Mouse (Mus musculus): ENCODE data around the gene Slc29a1. TPM values are rescaled to one million over a fixed set of nuclear protein-coding genes. Genes with fewer than 3 reads are reported as not detected.

The Slc29a1 gene
- total and polyA plus RNA-seq, 3 experiments = 58.4 to 88.0 (median 72.1) TPM

DNA sequence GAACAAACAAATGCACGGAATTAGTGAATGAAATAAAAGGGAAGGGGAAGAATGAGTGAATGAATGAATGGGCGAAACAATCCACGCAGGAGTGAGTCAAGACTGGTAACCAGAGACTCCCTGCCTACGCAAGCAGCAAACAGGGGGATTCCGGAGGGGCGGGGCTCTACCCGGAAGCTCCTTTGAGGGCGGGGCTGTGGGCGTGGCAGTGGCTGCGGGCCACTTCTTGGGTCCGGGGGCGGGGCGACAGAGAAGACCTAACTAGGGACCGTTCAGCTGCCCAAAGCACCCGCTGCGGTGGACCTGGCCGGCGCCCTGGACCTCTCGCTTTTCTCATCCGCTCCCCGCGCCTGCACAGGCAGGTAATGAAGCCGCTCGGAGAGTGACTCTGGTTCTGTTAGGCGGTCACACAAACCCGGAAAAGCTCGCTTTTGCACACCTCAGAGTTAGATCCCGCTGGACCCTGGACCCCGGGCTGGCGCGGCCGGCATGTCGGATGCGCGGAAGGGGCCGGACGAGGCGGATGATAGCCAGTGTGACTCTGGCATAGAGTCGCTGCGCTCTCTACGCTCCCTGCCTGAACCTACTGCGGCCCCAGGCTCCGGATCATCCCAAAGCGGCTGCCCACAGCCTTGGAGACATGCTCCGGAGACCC, 43.8 kb downstream of the Slc29a1 start, which contains the start of gene Nfkbie:
Nfkbie (plus strand) TSS at position 252 of the 655 bp plus-strand sequence.
- dilution Hi-C loops (cut with MboI; ENCODE audit: extremely low pct_ligation_motif_present, extremely low pct_unique_long_range_greater_than_20kb, low sequenced_read_pairs) = no loop called here
- peaks cover 23 to 40% of the 10 kb centered on the region in 2 experiments for H3K36me3 ChIP-seq (replicated peaks in 1 of 2; ENCODE audit: control insufficient read depth in 1 of 2, insufficient read depth in 1 of 2, low read length in 1 of 2)
- in situ Hi-C loops (cut with MboI; ENCODE audit: low pct_ligation_motif_present, low pct_unique_long_range_greater_than_20kb, low sequenced_read_pairs) = loop anchor here (5.0 kb wide), 1 partner anchor 78 kb away; the partner anchor contains the start of gene Spats1
- H3K27me3 ChIP-seq (replicated peaks) = no peaks in the 10 kb centered on the region
- H3K27ac ChIP-seq (ENCODE audit: insufficient read depth, low read depth) = peak within 1 kb of the TSS; percentile 99
- H3K4me3 ChIP-seq (replicated peaks in 1 of 3; ENCODE audit: low read depth in 2 of 3, low read length in 2 of 3, poor library complexity in 1 of 3) = peak within 1 kb of the TSS; percentile 90 to 100 (median 99)
- H3K4me2 ChIP-seq (ENCODE audit: insufficient read depth, low read depth, poor library complexity, severe bottlenecking) = peak within 1 kb of the TSS; percentile 79
- H3K79me2 ChIP-seq (replicated peaks; ENCODE audit: control insufficient read depth, extremely low read depth, insufficient read depth, poor library complexity, severe bottlenecking) = peaks cover 37% of the 10 kb centered on the region
- DNase-seq (ENCODE audit: extremely low read depth) = peak; percentile 94
- peaks cover 21 to 49% of the 10 kb centered on the region in 2 experiments for H3K4me1 ChIP-seq (ENCODE audit: control insufficient read depth in 1 of 2, insufficient read depth in 2 of 2)
- TF ChIP-seq MYC (IDR thresholded peaks at IDR 0.05; ENCODE audit: low read depth, low read length) = 0 out of 2 replicates have a peak, but pooled peaks have one; percentile 39
- TF ChIP-seq CTCF (conservative IDR thresholded peaks at IDR 0.05 in 1 of 2, IDR thresholded peaks at IDR 0.05 in 1 of 2; ENCODE audit: low read depth in 2 of 2, low read length in 2 of 2) = no peak
- TF ChIP-seq KAT2A (IDR thresholded peaks at IDR 0.05; ENCODE audit: insufficient replicate concordance, low read length) = 0 out of 2 replicates have a peak, but pooled peaks have one; percentile 59
- TF ChIP-seq CHD1 (IDR thresholded peaks at IDR 0.05; ENCODE audit: low read depth, low read length) = peak; percentile 54; the same call in 1 of the 2 replicates
- peak; percentile 93 for TF ChIP-seq ZMIZ1 (IDR thresholded peaks at IDR 0.05; ENCODE audit: low read depth, low read length)
- peak; percentile 30; the same call in 1 of the 2 replicates for TF ChIP-seq MXI1 (IDR thresholded peaks at IDR 0.05; ENCODE audit: low read depth, low read length)
- 0 out of 2 replicates have a peak, but pooled peaks have one; percentile 15 for TF ChIP-seq NRF1 (IDR thresholded peaks at IDR 0.05; ENCODE audit: low read depth, low read length)
- no peak for TF ChIP-seq RAD21 (IDR thresholded peaks at IDR 0.05; ENCODE audit: low read depth, low read length)
- TF ChIP-seq ELF1 (IDR thresholded peaks at IDR 0.05; ENCODE audit: low read depth, low read length) = peak; percentile 98
- TF ChIP-seq MAZ (IDR thresholded peaks at IDR 0.05; ENCODE audit: low read depth, low read length) = peak; percentile 83
- peak; percentile 78; the same call in 1 of the 2 replicates for TF ChIP-seq POLR2AphosphoS2 (IDR thresholded peaks at IDR 0.05; ENCODE audit: low read depth, low read length)
- TF ChIP-seq EP300 (IDR thresholded peaks at IDR 0.05; ENCODE audit: low read length) = 0 out of 2 replicates have a peak, but pooled peaks have one; percentile 45
- TF ChIP-seq UBTF (IDR thresholded peaks at IDR 0.05; ENCODE audit: low read depth, low read length) = peak; percentile 79
- TF ChIP-seq HCFC1 (IDR thresholded peaks at IDR 0.05; ENCODE audit: low read depth, low read length) = no peak
- peak; percentile 84 for TF ChIP-seq ETS1 (conservative IDR thresholded peaks at IDR 0.05; ENCODE audit: low read depth, low read length)
- 0 out of 2 replicates have a peak, but pooled peaks have one; percentile 17 for TF ChIP-seq JUND (conservative IDR thresholded peaks at IDR 0.05; ENCODE audit: low read depth, low read length)
- peak; percentile 60; the same call in 1 of the 2 replicates for TF ChIP-seq CHD2 (IDR thresholded peaks at IDR 0.05; ENCODE audit: low read length)
- TF ChIP-seq MAFK (IDR thresholded peaks at IDR 0.05; ENCODE audit: insufficient replicate concordance, low read length) = peak; percentile 29; the same call in 1 of the 2 replicates
- peak; percentile 80 for TF ChIP-seq SIN3A (IDR thresholded peaks at IDR 0.05; ENCODE audit: low read length)
- TF ChIP-seq MEF2A (IDR thresholded peaks at IDR 0.05; ENCODE audit: borderline replicate concordance, low read depth, low read length) = peak; percentile 66; the same call in 1 of the 2 replicates
- TF ChIP-seq TBP (conservative IDR thresholded peaks at IDR 0.05; ENCODE audit: low read depth, low read length) = peak; percentile 84
- TF ChIP-seq ZC3H11A (IDR thresholded peaks at IDR 0.05; ENCODE audit: low read depth, low read length) = no peak
- peak; percentile 82 for TF ChIP-seq TCF12 (IDR thresholded peaks at IDR 0.05; ENCODE audit: low read depth, low read length)
- TF ChIP-seq RCOR1 (conservative IDR thresholded peaks at IDR 0.05; ENCODE audit: low read depth, low read length) = no peak
- TF ChIP-seq SMC3 (IDR thresholded peaks at IDR 0.05; ENCODE audit: low read depth, low read length) = no peak
- TF ChIP-seq IRF4 (IDR thresholded peaks at IDR 0.05; ENCODE audit: low read depth, low read length) = peak; percentile 49; the same call in 1 of the 2 replicates
- TF ChIP-seq BHLHE40 (IDR thresholded peaks at IDR 0.05; ENCODE audit: low read depth, low read length) = no peak
- no peak for TF ChIP-seq MAX (IDR thresholded peaks at IDR 0.05; ENCODE audit: low read length)
- no peak for TF ChIP-seq JUN (IDR thresholded peaks at IDR 0.05; ENCODE audit: insufficient read depth, low read depth, low read length)
- TF ChIP-seq NELFE (IDR thresholded peaks at IDR 0.05; ENCODE audit: low read depth, low read length) = peak; percentile 86
- peak; percentile 93 for TF ChIP-seq POLR2A (IDR thresholded peaks at IDR 0.05; ENCODE audit: low read depth, low read length)
- H3K9ac ChIP-seq (ENCODE audit: insufficient read depth, low read depth) = peak within 1 kb of the TSS; percentile 99
- H3K9me3 ChIP-seq (replicated peaks; ENCODE audit: low read length) = no peaks in the 10 kb centered on the region

All from CH12.LX (cell line).